Mouse (Mus musculus) bone marrow macrophage, adult 2 months (primary cell): ENCODE results near the gene Kank4.

Experiments used
- CTCF ChIP-seq: IDR thresholded peaks from 2 replicates; pipeline ENCODE4 v1.5.1; 2012; ENCODE audit warnings: low read depth, mild to moderate bottlenecking, low read length, moderate library complexity
- POLR2A ChIP-seq: IDR thresholded peaks from 2 replicates; pipeline ENCODE4 v1.6.1; 2012; ENCODE audit warnings: mild to moderate bottlenecking, low read depth, low read length, borderline replicate concordance

DNA sequence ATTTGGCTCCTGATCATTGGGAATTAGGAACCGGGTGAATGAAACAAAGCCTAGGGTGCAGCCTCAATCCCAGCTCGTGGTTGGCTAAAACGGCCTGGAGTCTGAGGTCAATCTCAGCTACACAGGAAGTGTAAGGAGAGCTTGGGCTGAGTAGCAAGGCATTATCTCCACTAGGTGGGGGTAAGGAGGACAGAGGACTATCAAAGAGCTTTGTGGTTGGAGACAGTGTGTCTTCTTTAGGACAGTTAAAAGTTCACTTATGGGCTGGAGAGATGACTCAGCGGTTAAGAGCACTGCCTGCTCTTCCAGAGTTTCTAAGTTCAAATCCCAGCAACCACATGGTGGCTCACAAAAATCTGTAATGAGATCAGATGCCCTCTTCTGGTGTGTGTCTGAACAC is 91.9 kb downstream of the Kank4 start:
- TF ChIP-seq CTCF (no peak), POLR2A (no peak)
